Mouse (Mus musculus) layer of hippocampus, adult 18-20 months (tissue): Measurements from ENCODE around the gene P3h3. TPM values are rescaled to one million over a fixed set of nuclear protein-coding genes. Genes with fewer than 3 reads are reported as not detected.

Experiments used
- DNase-seq, 2 experiments: peaks; one replicate each; pipeline ENCODE4 v3.0.0; 2022; ENCODE audit warnings: low spot score in 2 of 2
- total RNA-seq, 2 experiments: library from RNA; stranded (reverse); gene quantifications; 2 replicates each; pipeline ENCODE4 v1.2.3; 2021

The P3h3 gene
- total RNA-seq, 2 experiments from 2014 or later: 29.5 to 30.9 TPM

DNA sequence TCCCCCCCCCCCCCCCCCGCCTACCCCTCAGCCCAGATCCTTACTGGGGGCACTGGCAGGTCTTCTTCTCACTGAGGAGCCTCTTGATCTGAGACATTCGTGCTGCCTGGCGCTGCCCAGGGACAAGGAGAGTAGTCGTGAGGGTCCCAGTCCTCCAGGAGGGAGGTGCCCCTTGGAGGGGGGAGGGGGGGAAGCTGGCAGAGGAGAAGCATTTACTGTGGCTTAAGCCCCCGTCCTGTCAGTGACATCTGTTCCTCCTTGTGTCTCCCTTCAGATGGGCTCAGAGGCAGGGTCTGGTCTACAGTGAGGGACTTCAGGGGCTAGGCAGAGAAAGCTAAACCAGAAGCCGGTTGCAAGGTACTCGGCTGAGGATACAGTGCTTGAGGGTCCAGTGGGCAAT lies 9.0 kb upstream of the P3h3 start:
- no peak for DNase-seq

GRCm38 (mm10) chr6:124865766-124866362 lies 8.3 kb upstream of the P3h3 start:
- no peak for DNase-seq

DNA sequence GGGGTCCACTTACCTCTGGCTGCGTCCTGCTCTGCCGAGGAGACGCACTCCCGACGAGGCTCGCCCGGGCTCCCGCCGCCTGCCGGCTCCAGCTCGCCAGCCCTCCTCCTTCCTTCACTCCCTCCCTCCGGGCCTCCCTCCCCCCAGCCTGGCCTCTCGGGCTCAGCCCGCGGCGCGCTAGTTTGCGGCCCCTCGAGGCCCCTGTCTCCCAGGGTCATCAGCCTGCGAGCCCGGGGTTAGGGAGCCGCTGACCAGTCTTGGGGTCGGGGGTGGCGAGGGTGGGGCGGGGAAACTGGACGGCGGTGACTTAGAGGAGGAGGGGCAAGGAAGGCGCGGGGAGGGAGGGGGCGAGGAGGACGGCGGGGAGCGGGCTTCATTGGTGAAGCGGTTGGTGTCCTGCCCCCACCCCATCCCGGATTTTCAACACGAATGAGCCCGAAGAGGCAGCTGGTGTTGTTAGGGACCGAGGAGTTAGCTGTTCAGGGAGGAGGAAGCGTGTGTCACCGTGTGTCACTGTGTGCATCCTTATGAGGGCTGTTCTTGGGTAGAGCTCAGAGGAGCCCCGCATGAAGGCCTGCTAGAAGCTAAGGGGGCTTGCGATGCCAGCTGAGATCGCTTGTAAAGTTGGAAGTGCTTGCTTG lies 6.2 kb upstream of the P3h3 start, which contains the start of gene Gpr162:
TSS of gene Gpr162 (minus strand) at position 326 of the 641 bp plus-strand sequence.
- peak; percentile 76 to 77 for DNase-seq

DNA sequence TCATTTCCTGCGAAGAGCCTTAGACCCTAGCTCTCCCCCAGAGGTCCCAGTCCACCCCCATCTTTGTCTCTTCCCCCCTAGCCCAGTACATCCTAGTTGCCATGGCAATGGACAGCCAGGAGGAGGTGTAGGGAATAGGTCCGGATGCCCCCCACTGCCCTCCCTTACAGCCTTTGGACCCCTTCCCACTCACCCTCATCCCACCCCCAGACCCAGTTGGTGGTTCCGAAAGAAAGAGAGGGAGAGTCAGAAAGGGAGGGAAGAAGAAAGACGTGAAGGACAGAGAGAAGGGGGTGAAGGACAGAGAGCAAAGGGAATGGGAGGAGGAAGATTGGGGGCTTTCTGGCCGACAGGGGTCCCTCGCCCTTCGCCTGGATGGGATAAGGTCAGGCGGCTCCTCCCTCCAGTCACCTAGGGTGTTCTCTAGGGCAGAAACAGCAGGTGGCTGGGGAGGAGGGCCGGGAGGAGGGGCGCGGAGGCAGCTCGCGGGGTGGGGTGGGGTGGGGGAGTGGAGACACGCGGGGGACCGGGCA lies 5.6 kb upstream of the P3h3 start:
- peak in 1 of 2 experiments; percentile 32 for DNase-seq

DNA sequence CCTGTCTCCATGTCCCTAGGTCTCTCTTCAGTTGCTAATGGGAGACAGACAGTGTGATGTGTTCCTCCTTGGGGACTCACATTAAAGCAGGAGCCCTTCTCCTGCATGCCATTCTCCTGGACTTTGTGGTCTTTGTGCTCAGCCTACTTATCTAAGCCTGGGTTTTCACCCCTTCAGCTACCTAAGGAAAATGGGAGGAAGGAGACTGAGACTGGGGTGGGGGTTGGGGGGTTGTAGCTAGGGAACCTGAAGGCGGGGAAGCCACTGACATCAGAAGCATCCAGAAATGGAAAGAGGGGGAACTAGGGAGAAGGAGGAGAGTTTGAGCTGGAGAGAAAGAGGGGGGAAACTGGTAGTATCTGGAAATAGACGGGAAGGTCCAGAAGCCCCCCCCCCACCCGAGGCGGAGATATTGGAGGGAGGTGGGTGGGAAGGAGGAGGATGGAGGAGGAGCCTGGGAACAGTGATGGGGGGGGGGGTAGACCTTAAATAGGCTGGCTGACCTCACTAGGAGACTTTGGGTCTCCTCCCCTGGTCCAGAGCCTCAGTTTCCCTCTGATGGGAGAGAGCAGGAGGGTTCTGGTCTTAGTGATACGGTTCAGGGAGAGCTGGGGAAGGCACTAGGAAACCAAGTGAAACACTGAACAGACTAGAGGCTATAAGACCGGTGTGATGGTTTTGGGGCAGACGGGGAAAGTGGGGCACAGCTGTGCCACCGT lies 5.0 kb upstream of the P3h3 start:
- peak in 1 of 2 experiments; percentile 36 for DNase-seq

DNA sequence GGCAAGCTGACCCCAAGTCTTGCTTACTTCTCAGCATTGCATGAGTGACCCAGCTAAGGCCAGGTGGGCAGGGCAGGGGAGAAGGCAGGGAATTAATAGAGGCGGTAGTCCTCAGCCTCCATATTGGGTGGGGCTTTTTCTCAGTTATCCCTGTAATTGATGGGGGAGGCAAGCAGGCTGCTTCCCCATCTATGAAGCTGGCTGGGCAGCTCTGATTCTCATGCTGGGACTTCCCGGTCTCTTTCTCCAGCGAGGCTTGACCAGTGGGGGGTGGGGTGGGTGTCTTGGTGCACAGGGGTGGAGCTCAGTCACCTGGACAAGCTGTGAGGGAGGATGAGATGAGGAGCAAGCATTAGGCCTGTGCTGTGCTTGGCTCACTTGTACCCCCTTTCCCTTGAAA lies 4.2 kb upstream of the P3h3 start:
- DNase-seq: no peak

DNA sequence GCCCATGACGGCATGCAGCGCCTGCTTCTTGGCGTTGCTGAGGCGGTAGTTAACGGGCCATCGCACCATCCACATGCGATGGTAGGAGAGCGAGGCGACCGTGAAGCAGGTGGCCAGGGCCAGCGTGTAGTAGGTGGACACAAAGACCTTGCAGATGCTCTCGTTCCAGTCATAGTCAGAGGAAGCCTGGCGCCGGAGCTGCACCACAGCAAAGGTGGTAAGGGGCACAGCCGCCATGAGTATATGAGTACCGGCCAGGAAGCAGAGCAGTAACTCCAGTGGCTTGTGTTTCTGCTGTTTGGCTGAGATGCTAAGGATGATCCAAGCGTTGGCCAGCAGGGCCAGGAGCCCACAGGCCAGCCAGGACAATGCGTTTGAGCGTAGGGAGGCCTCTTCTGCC lies 3.7 kb upstream of the P3h3 start:
- DNase-seq: no peak

GRCm38 (mm10) chr6:124860511-124860910 lies 3.0 kb upstream of the P3h3 start:
- no peak for DNase-seq

DNA sequence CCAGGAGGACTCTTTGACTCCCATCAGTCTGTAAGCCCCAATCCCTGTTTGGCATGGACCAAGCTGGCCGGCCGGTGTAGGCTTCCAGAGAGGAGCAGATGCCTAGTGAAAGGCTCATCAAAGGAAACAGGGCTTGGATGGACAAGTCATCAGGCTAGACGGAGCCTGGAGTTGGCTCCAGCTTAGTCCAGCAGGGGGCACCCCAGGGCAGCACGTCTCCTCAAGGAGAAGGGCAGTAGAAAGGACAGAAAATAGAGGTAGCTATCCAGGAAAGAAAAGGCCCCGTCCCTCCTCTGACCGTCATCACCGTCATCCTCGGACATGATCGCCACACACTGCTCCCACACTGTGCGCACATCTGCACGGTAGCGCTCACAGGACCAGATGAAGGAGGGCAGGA lies 2.2 kb upstream of the P3h3 start:
- peak; percentile 81 to 90 for DNase-seq

DNA sequence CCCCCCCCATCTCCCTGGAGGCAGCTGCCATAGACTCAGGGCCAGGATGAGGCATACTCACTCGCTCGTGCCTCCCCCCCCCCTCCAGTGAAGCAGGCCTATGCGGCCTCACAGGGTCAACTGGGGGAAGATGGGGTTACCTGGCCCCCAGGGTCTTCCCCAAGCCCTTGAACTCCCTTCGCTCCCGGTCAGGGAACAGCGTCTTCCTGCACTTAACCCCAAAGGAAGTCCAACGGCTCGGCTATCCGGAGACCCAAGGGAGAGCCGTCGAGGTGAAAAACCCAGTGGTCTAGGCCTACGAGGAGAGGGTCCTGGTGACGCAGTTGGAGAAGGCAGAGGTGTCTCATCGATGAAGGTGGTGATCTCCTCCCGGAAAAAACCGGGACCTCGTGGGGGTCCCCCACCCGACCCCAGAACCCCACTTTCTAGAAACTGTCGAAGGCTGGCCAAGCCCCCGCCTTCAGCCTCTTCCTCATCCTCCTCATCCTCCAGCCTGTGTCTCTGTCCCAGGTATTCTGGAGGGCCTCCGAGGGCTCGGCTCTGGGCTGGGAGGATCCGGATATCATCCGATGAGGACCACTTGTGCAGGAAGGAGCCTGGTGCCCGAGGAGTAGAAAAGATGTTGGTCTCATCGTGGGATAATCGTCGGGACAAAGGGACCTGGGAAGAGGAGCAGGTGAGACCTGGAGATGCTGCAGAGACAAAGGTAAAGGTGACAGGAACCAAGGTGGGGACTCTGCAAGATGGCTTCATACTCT lies 1.2 kb upstream of the P3h3 start:
- no peak for DNase-seq

DNA sequence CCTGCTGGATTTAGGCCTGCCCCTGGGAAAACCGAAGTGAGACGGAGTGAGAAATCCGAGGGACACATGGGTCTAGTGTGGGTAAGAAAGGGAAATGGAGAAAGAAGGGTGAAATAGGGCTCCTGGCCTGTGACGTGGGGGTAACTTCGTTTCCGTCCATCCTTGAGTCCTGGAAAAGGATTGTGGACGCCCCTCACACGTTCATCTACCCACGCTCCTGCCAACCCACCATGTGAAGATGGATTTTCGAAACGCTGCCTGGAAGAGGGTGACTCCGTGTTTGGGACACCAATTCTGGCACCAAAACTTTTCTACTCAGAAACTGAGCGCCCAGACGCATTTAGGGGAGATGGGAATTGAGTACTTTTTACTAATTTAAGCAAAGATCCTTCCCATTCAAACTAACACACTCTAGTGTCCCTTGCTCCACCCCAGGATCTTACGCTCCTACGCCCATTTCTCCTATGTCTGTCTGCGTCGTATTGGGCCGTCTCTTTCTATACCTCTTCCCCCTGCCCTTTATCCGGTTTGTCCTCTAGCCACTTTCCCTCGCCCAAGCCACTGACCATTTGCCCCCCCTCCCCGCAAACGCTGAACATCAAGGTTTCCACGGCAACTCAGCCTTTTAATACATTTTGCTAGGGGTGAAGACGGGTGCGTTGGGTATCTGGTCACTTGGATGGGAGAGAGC lies 433 bp upstream of the P3h3 start:
- DNase-seq: no peak

DNA sequence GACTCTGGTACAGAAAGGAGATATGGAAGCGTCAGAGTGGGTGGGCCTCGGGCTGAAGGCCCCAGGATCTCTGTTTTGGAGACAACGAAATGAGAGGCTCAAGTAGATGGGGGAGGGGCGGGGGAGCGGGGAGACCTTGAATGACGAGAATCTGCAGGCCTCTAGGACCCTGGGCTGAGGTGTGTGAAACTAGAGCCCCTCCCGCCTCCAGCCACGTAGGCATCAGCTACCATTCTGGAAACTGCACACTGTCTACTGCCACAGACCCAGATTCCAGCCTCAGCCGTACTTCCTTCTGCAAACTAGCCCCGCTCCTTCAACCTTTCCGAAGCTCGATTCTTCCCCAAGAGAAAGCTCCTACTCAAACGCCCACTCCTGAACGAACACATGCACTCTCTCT lies 1.2 kb downstream of the P3h3 start:
- peak in 1 of 2 experiments; percentile 58 for DNase-seq

GRCm38 (mm10) chr6:124854647-124855046 lies 2.9 kb downstream of the P3h3 start:
- DNase-seq: no peak

- DNase-seq: no peak
Observed at GRCm38 (mm10) chr6:124850535-124850934, 7.0 kb downstream of the P3h3 start.

- peak; percentile 85 to 96 for DNase-seq
Observed at GRCm38 (mm10) chr6:124847305-124847704, 10.2 kb downstream of the P3h3 start.

- DNase-seq: no peak
Observed at GRCm38 (mm10) chr6:124840241-124841167, 17.0 kb downstream of the P3h3 start, which contains the start of gene Gnb3. Gnb3 (minus strand) TSS chr6:124840275.

- no peak for DNase-seq
Observed at GRCm38 (mm10) chr6:124839805-124840204, 17.7 kb downstream of the P3h3 start.

DNA sequence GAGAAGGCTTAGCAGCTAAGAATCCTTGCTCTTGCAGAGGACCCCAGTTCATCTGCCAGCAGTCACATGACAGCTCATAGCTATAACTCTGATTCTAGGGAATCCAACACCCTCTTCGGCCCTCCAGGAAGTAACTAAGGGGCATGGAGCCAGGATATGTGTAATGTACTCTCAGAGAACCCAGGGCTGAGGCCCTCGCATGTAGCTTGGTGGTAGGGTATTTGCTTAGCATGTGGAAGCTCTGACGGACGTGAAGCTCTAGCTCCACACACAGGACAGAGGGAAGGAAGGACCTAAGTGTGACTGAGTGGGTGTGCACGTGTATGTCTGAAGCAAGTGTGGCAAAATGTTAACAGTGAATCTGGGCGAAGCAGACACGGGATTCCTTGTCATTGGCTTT lies 21.1 kb downstream of the P3h3 start:
- no peak for DNase-seq

DNA sequence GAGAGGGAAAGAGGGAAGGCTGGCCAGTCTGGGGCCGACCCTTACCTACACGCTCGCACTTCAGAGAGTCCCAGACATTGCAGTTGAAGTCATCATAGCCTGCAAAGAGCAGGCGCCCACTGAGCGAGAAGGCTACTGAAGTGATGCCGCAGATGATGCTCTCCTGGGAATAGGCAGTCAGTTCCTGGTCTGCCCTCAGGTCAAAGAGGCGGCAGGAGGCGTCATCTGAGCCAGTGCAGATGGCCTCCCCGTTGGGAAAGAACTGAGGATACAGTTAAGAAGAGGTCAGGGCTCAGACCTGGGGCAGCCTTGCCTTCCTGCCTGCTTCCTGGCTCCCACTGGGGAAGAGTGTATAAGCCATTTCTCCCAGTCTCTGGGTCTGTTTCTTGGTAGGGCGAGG lies 22.0 kb downstream of the P3h3 start:
- DNase-seq: no peak
